Mouse (Mus musculus): Measurements from ENCODE around the gene Cuedc1. TPM values are rescaled to one million over a fixed set of nuclear protein-coding genes. Genes with fewer than 3 reads are reported as not detected.

Gene Cuedc1
- total and polyA plus RNA-seq, 3 experiments: 49.3 to 76.9 (median 61.7) TPM

DNA sequence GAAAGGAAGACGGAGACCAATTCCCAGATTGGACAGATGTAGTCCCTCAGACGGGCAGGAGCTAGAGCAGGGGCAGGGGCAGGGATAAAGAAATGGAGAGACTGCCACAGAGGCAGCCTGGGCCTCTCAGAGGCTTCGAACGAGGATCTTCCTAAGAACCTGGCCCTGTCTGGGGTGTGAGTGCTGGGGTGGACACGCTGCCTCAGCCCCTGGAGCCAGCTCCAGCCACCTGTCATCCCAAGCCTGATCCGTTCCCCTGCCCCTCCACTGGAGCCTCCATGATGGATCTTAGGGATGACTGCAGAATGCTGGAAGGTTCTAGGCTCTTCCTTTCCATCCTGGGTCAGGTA, 20.2 kb downstream of the Cuedc1 start:
- peak; percentile 42 for DNase-seq

DNA sequence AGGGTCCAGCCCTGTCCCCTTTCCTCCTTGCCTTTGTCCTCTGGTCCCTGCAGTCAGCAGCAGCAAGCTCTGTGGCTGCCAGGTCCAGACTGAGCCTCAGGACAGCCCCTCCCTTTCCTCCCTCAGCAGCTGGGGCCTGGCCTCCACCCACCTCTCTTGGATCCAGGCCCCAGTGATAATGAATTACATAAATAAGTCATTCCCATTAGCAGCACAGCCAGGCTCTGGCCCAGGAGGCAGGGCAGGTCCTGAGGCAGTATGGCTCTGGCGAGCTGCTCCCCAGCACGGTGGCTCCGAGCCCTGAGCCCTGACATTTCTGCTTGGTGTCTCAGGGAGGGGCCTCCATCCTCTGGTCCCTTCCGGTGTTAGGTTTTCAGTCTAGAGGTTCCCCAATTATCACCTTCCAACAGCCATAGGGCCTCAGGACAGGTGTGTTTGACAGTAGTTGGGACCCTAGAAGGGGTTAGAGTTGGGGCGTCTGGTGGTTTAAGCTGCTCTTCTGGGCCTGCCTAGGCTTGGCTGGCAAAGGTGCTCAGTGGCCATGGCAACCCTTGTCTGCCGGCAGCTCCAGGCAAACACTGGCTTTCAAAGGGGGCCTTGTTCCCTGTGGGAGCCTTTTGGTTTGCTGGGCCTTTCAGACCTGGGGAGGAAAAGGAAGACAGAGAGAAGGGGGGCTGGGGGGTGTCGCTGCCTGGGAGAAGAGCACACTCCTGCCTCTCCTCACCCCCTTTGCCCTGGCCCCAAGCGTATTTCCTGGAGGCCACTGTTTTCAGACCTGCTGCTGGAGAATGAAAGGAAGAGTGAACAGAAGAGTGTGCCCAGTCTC, 21.2 kb downstream of the Cuedc1 start:
- peak; percentile 88 for DNase-seq

DNA sequence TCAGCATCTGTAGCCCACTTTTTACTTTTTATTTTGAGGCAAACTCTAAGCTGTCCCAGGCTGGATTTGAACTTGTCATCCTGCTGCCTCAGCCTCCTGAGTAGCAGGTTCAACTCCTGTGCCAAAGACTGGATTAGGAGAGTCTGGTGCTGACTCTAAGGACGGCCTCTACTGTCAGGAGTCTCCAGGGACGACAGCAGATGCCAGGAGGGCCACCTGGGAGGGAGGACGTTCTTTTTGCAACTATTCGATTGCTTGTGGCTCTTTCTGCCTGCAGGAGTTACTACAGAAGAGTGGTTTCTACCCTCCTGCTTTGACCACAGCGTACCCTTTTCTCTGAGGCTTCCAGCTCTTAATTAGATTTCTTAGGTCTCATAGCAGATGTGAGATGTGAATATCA, 24.7 kb downstream of the Cuedc1 start:
- no peak for DNase-seq

DNA sequence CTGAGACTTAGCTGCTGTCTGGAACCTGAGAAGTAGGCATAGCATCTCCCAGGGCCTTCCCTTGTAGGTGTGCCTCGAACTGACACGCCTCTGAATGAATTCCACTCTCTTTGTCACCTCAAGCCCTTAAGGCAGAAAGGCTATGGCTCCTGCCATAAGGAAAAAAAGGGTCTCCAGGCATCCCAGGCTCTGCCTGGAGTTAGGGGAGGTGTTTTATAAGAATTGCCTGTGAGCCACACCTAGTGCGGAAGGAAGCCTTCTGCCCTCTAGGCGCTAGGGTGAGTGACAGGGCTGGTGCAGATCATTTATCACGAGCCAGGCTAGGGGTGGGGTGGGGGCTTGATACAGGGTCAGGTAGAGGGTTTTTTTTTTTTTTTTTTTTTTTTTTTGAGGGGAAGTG, 25.2 kb downstream of the Cuedc1 start:
- no peak for DNase-seq

DNA sequence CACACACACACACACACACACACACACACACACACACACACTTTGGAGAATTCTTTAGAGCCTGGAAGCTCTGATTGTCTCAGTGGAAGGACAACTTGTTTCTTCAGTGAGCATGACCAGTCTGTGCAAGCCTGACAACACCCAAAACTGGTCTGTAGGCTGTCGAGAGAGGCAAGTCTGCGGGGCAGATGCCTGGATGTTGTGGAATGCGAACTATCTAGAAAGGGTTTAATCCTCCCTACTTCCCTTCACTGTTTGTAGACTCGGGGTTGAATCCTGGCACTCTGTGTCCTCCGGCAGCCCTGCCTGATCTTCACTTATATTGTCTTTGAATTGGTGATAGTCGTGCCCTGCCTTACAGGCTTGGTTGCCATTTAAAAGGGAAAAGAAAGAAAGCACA, 25.9 kb downstream of the Cuedc1 start:
- no peak for DNase-seq

DNA sequence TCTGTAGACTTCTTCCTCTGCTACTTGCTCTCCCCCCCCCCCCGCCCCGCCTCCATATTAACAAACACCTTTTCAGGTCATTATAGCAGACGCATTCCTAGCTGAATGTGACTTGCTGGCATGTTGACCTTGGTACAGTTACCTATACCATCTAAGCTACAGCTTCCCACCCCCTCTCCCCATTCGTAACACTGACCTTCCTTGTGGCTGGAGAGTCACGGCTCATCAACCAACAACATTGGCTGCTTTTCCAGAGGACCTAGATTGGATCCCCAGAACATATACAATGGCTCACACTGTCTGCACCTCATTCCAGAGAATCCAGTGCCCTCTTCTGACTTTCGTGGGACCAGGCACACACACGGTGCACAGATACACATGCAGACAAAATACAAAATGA, 27.6 kb downstream of the Cuedc1 start:
- DNase-seq: no peak

DNA sequence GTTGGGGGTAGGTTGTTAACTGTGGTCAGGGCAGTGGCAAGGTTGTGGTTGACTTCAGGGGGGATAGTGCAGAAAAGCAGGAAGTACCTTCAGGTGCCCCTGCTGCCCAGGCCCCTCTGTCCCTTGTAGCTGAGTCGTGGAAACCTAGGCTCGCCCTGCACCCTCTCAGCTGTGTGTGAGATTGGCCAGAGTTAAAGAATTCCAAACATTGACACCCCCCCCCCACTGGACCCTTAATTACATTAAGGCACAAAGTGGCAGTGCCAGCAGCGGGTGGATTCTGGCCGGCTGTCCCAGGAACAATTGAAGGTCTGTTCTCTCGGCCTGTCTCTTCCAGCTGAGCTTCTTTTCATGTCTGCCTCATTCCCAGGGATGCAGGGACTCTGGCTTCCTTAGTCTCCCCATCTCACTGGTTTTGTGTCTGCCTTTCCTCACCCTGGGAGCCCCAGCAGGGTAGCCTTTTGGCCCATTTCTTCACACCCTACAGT, 28.5 kb downstream of the Cuedc1 start:
- DNase-seq: no peak

DNA sequence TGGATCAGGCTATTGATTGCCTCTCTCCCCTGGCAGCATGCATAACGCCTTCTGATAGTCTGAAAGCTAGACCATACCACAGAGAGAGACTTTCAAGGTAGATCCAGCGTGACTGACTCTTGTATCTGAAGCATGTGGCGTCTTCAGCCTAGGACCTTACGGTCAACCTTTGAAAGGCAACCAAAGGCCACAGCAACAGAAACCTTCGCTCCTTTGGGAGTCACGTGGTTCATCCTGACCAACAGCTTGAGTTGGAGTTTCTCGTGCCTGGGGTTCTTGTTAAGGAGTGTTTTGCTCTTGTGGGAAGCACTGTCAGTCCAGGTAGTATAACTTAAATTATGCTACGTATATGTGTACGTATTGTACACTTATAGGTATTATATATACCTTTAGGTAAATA, 30.6 kb downstream of the Cuedc1 start:
- no peak for DNase-seq

DNA sequence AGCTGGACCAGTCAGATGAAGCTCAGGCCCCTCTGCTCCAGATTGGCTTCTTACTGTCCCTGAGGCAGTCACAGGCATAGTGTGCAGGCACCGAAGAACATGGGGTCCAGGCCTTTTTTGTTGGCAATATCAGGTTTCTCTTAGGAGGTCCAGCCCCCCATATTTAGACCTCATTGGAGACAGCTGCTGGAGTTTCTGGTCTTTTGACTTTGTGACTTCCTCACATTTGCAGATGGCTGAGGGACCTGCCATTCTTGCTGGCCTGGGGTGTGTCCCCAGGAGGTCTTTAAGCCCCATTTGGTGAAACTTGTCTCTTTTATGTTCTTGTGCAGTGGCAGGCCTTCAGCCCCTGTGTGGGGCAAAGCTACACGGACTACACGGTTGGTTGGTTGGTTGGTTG, 31.4 kb downstream of the Cuedc1 start:
- DNase-seq: no peak

DNA sequence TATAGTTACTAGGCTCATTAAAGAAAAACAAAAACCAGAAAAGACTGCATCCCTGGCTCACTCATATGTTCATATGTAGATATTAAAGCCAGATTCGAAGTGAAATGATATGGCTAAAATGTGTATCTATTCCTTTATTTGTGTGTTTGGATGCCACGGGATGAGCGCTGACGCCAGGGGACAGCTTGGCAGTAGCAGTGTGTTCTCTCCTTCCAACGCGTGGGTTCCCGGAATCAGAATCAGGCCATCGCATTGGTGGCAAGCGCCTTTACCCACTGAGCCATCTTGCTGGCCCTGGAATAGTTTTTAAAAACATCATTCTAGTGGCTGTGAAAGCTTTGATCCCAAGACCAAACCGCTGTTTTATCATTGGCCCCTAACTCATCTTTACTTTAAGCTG, 32.1 kb downstream of the Cuedc1 start:
- DNase-seq: no peak

DNA sequence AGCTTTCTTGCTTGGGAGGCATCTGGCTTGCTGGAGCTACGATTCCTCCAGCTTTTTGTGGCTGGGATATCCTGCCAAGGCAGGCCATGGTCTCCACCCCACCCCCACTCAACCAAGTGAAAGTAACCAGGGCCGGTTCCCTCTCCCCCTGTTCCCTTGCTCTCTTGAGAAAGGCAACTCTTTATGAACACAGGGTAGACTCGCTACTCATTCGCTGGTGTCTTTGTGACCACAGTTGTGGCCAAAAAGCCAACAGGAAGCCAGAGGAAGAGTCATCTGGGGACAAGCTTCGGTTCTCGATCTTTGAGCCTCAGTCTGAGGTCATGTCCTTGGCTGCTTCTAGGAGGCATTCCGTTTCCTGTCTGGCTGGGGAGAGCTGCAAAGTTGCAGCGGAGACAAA, 34.0 kb downstream of the Cuedc1 start:
- peak; percentile 82 for DNase-seq

DNA sequence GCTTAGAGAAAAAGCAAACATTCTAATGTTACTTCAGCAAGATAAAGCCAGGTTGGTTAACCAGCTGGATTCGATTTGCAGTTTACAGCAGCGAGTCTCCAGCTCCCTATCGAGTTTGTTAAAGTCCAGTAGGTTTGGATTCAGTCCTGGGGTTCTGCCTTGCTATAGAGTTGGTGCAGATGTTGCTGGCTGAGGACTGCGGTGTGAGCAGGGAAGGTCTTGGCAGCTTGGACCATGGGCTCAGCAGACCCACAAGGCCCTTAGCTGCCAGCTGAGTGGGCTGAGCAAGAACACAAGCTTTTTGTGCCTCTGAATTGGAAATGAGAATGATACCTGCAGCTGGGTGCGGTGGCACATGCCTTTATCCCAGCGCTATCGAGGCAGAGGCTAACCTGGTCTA, 37.4 kb downstream of the Cuedc1 start:
- DNase-seq: no peak

DNA sequence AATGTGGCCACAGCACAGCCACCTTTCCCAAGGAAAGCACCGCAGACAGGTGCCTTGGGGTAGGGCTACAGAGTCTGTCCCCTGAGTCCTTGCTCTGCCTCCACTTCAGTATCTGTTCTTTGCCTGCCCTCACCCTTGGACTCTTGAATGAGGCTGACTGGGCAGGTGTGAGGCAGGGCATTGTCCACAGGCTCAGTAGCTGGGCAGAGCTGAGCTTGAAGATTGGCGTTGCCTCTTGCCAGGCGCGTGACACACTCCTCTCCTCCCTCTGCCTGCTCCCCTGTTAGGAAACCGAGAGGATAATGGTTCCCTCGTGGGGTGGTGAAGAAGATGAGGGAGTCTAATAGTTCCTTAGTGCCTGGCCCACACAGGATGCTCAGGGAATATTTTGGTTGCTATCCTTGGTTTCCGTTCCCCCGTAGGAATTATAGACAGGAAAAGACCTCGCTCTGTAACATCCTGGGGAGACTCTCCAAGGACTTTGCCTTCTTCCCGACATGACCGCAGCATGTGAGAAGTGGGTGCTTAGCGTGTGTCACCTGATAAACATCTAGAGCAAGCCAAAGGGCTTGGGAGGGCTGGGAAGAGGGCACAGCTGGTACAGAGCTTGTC, 40.1 kb downstream of the Cuedc1 start:
- DNase-seq: no peak

DNA sequence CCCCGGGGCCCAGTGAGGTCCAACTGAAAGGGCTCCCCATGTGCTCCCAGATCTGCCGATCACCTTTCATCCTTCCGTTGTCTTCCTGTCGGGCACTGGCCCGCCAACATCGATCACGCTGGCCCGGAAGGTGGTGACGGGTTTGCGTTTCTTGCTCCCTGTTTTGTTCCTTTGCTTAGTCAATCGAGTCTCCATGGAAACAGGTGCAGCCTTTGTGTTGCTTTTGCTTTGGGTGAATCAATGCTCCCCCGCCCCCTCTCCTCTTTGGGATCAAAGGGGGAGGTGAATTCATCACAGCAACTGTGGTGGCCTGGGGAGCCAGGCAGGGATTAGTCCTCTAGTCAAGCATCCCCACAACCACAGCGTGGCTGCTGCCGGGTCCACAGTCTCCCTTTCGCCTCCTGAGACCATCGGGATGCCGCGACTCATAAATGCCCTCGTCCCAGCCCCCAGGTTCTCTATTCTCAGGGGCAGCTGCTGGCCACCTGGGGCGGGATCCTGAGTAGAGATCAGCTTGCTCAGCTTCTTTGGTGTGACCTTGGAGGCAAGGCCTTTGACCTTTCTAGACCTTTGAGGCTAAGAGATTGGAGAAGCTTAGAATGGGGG, 41.5 kb downstream of the Cuedc1 start:
- DNase-seq: peak; percentile 71

DNA sequence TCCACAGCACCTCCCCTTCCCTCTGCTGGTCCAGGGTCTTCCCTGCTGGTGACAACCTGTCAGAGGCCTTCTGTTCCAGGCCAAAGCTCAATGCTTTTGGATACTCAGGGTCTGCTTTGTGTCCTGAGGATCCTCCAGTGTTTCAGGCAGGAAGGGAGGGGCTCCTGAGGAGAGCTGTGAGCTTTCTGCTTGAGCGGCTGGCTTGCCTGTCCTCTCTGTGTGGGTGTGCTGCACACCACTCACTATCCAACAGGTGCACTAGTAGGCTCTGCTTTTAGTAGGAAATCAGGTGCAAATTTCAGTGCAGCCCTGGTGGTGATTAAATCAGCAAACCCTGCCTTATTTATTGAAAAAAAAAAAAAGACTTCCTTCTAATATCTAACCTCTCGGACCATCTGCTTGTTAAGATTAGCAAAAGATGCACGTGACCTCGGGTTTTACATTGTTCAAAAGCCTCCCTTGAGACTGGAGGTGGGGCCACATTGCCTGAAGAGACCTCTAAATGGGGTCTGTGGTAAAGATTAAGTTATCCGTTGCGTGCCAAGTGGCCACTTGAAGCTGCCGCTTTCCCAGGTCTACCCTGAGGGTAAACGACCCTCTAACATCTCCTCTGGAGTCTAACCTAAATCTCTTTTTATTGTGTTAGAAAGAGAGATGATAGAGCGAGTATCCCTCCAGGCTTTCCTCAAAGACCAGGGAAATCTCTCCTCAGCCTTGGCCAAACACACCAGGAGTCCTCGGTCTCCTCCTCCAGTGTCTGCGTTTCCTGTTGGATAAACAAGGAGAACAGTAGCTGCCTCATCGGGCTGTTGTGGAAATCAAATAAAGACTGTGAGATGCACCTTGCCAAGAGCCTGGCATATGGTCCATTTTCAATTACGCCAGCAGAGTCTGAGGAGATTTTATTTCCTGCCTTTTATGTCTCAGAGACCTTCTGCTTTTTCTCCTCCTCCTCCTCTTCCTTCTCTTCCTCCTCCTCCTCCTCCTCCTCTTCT, 42.5 kb downstream of the Cuedc1 start:
- DNase-seq: no peak

DNA sequence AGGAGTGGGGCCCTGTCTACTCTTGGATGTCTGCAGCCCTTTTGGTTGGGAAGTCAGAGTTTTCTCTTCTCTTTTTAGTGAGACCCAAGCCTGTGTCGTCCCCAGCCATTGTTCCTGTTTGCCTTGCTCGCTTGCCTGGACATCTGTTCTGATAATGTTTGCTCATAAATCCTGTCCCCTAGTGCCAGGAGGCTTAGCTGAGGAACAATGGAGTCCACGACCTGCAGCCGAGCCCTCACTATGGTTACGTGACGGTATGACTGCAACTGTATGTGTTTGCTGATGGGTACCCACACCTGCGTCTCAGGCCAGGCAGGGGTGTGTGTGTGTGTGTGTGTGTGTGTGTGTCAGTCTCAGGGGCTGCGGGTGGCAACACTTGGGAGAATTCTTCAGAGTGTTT, 44.5 kb downstream of the Cuedc1 start:
- DNase-seq: no peak

DNA sequence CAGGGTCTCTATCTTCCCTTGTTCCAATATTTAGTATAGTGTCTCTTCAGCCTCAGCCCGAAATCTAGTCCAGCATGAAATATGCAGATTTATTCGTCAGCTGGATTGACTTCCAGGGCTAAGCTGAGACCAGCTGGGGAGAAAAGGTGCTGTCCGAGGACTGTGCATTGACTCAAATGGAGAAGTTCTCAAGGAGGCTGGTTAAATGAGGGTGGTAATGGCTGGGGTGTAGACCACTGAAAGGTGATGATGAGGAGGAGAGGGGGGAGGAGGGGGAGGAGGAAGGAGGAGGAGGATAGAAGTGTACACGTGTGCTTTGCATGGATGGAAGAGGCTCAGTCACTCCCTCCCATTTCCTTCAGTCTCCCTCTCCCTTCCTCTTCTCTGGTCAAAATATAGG, 46.2 kb downstream of the Cuedc1 start:
- no peak for DNase-seq

DNA sequence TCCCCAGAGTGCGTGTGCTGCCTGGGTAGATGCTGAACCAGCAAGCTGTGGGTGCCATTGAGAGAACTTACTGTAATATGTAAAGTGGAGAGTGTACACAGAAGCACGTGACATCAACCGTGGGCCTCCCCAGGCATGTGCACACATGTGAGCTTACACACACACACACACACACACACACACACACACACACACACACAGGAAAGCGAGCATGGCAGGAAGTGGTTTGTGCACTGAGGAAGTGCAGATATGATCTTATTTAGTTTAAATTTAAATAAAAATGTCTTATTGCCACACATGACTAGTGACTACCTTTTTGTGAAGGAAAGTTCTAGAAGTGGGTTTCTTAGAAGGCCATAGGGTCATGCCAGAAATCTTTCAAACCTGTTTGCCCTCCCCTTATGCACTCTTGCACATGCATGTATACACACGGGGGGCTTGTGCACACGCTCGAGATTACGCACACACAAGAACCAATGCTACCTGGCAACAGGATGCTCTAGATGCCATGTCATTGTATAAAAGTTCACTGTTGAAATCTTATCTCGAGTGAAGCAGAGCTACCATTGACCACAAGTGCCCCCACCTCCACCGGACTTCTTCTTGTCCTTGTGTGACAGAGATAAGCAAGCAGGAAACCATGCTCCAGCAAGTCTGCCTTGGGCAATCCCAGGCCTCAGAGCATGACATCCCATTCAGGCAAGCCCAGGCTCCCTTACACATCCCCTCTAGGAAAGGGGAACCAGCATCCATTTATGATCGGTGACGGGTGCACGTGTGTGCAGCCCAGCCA, 47.6 kb downstream of the Cuedc1 start:
- no peak for DNase-seq

DNA sequence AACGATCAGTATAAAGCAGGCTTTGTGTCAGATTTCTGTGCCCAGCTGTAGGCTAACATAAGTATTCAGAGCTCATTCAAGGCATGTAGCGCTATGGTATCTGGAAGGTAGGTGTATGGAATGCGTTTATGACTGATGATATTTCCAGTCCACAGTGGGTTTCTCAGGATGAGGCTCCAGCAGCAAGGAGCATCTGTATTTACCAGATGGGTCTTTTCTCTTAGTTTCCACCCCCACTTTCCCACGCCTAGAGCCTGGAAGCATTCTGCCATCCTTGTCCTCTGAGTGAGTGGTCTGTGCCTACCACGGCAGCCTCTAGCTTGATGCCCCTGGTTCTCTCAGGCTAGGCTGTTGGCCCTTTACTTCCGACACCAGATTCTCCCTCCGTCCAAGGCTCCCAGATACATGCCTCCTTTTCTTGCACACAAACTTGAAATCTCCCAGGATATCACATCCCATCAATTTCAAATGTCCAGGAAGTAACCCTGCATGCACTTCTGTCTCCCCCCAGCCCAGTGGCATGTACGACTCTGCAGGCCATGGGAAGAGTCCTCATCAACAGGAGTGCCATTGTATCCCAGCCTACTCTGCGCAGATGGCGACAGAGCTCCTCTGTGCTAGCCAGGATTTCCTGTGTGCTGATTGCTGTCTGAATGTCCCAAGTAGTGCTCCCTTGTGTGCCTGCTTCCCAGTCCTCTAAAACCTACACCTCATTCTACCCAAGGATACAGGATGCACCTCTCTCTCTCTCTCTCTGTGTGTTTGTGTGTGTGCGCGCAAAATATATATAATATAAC, 48.6 kb downstream of the Cuedc1 start:
- no peak for DNase-seq

DNA sequence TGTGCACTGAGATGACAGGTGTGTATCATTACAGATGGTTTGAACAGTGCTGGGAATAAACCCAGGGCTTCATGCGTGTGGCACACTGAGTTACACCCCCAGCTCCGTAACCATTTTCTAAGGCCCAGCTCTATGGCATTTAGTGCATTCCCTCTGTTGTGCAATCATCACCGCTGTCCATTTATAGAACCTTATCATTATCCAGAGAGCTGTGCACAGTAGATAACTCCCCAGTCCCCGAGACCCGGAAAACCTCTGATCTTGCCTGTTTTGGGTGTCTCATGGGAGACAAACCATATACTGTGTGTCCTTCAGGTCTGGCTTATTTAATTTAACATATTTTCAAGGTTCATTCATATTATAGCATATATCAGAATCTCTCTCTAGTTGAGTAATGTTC, 49.5 kb downstream of the Cuedc1 start:
- DNase-seq: no peak
